Mouse (Mus musculus) hindbrain, embryonic 13.5 days (tissue): Measurements from ENCODE around the gene Ntmt1. TPM values are rescaled to one million over a fixed set of nuclear protein-coding genes. Genes with fewer than 3 reads are reported as not detected.

Experiments used
- ATAC-seq: fragments of 200-750 bp; cut with Nextera tagmentation; 2 replicates; pipeline ENCODE4 v1.8.0; 2017; ENCODE audit warnings: moderate TSS enrichment; ENCODE audit not compliant: low FRiP score
- H3K27ac ChIP-seq: fragments of 300-500 bp; sonication (generic); 2 replicates; pipeline ENCODE4 v1.5.1; 2015; ENCODE audit warnings: inconsistent platforms, mild to moderate bottlenecking, moderate library complexity
- H3K27me3 ChIP-seq: fragments of 300-500 bp; sonication (generic); 2 replicates; pipeline ENCODE4 v1.6.1; 2015; ENCODE audit warnings: mild to moderate bottlenecking, inconsistent platforms
- H3K36me3 ChIP-seq: fragments of 300-500 bp; sonication (generic); 2 replicates; pipeline ENCODE4 v1.6.1; 2015; ENCODE audit warnings: mild to moderate bottlenecking, inconsistent platforms
- H3K4me1 ChIP-seq: fragments of 300-500 bp; sonication (generic); replicated peaks from 2 replicates; pipeline ENCODE4 v1.6.1; 2015; ENCODE audit warnings: inconsistent platforms
- H3K4me2 ChIP-seq: fragments of 300-500 bp; sonication (generic); 2 replicates; pipeline ENCODE4 v1.6.1; 2015; ENCODE audit warnings: inconsistent platforms, mild to moderate bottlenecking, moderate library complexity
- H3K4me3 ChIP-seq: fragments of 300-500 bp; sonication (generic); 2 replicates; pipeline ENCODE4 v1.5.1; 2015; ENCODE audit warnings: mild to moderate bottlenecking, inconsistent platforms
- H3K9ac ChIP-seq: fragments of 300-500 bp; sonication (generic); 2 replicates; pipeline ENCODE4 v1.6.1; 2015; ENCODE audit warnings: mild to moderate bottlenecking, inconsistent platforms
- H3K9me3 ChIP-seq: fragments of 300-500 bp; sonication (generic); 2 replicates; pipeline ENCODE4 v1.6.1; 2016; ENCODE audit warnings: inconsistent platforms
- WGBS: fragments of 180-500 bp; shearing (Covaris S2); methylation state at CpG from one replicate; pipeline ENCODE4 v1.1.7; 2015; 5-methylcytosine and 5-hydroxymethylcytosine counted together
- polyA plus RNA-seq: library from polyadenylated mRNA; unstranded; fragments of >200 nt; fragmentation: Nextera tagmentation; extraction: Ambion mirVana; gene quantifications from 2 replicates; pipeline ENCODE4 v1.2.1, GENCODE M21; 2015

Ntmt1 gene
- polyA plus RNA-seq = 108 and 115 TPM in 2 replicates

DNA sequence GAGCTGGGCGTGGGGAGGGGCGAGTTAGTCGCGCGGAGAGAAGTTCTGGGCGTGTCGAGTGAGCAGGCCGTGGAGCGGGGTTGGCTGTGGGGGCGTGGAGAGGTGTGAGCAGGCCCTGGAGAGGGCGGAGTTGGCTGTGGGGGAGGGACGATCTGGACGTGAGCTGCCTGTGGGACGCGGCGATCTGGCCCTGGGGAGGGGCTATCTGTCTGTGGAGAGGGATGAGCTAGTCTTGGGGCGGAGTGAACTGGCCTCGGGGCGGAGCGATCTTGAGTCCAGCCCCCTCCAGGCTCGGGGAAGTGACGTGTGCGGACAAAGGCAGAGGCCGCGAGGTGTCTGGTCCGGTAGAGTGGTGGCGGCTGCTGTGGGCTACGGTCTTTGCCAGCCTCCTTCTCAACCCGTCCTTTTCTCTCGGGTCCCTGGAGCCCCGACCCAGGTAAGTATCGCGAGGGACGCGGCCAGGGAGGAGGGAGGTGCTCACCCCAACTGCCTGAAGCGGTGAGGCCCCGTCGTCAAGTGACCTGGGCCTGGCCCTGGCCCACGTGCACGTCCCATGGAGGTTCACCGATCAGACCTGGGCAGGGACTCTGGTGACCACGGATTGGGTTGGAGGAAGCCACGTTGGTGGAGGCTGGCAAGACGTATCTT is at the start of gene Ntmt1:
Gene Ntmt1, plus strand, starts transcription at position 179 of the 648 bp plus-strand sequence.
- H3K9me3 ChIP-seq = no peaks in the 10 kb centered on the region
- peaks cover 17% of the 10 kb centered on the region for H3K27me3 ChIP-seq
- peaks cover 13% of the 10 kb centered on the region for H3K36me3 ChIP-seq
- WGBS = 0% methylated on average over 37 of the region's 44 CpGs
- ATAC-seq = peak; percentile 97
- H3K4me1 ChIP-seq = peaks cover 43% of the 10 kb centered on the region
- peak within 1 kb of the TSS; percentile 84 for H3K4me3 ChIP-seq
- peak within 1 kb of the TSS; percentile 89 for H3K27ac ChIP-seq
- H3K9ac ChIP-seq = peak within 1 kb of the TSS; percentile 92
- H3K4me2 ChIP-seq = peak within 1 kb of the TSS; percentile 98

DNA sequence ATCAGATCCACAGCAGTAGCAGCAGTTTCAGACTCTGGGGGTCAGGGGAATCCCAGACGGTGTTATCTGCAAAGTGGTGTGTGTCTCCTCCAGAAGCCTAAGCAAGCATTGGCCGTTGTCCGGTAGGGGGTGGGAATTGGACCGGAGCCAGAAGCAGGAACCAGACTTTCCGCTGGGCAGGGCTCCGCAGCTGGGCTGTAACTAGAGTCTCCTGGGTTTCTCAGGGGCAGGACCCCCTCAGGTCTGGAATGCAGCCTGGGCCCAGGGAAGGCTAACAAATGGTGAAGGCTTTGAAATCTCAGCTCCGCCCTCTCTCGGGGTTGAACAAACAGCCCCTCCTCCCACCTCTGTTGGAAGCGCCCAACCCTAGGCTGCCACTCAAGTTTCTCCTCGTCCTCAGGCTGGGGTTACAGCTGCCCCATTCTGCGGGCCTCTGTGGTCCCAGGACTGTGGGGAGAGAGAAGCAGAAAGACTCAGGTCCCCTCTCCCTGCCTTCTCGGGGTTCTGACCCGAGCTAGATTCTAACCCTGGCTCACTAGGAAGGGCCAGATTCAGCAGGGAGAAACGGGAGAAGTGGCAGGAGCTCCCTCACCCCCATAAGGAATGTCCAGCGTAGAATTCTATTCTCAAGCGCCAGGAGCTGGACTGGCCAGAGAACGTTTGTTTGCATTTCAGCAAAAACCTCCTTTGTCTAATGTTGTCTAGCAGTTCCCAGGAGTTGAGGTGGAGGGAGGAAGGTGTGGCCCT is 49.1 kb upstream of the Ntmt1 start:
- Histone ChIP-seq H3K4me3 (no peak overlapping the region), H3K4me1 (peaks cover 30% of the 10 kb centered on the region), H3K9ac (0 out of 2 replicates have a peak overlapping the region, but pooled peaks have one; percentile 15), H3K4me2 (peak overlapping the region; percentile 25), H3K27ac (peak overlapping the region; percentile 80), H3K27me3 (no peaks in the 10 kb centered on the region), H3K36me3 (no peaks in the 10 kb centered on the region), H3K9me3 (no peaks in the 10 kb centered on the region; the same call in 1 of the 2 replicates)
- 2% methylated on average over 17 of the region's 17 CpGs for WGBS
- peak; percentile 81 for ATAC-seq

DNA sequence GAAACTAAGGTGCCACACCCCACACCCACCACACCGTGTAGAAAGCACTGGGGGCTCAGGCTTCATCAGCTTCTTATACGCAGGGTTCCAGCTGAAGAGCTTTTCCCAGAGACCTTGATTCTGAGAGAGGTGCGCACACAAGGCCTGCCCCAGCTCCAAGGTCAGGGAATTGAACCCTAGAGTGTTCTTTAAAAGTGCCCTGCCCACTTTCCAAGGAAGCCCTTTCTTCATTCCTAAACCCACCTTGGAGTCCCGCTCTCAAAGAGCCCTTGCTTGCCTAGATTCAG is 48.6 kb upstream of the Ntmt1 start:
- H3K4me2 ChIP-seq = no peak overlapping the region
- no peaks in the 10 kb centered on the region for H3K36me3 ChIP-seq
- no peaks in the 10 kb centered on the region for H3K27me3 ChIP-seq
- peaks cover 29% of the 10 kb centered on the region for H3K4me1 ChIP-seq
- no peaks in the 10 kb centered on the region; the same call in 1 of the 2 replicates for H3K9me3 ChIP-seq
- H3K9ac ChIP-seq = 0 out of 2 replicates have a peak overlapping the region, but pooled peaks have one; percentile 15
- ATAC-seq = no peak
- peak overlapping the region; percentile 80 for H3K27ac ChIP-seq
- no peak overlapping the region for H3K4me3 ChIP-seq
- WGBS = 36% methylated on average over 4 of the region's 4 CpGs

- peak overlapping the region; percentile 80 for H3K27ac ChIP-seq
Observed at GRCm38 (mm10) chr2:30759442-30759841, 48.2 kb upstream of the Ntmt1 start.

GRCm38 (mm10) chr2:30759858-30760547 is 47.6 kb upstream of the Ntmt1 start:
- H3K4me3 ChIP-seq = no peak overlapping the region
- H3K4me2 ChIP-seq = no peak overlapping the region
- 20% methylated on average over 10 of the region's 10 CpGs for WGBS
- H3K36me3 ChIP-seq = no peaks in the 10 kb centered on the region
- no peaks in the 10 kb centered on the region for H3K27me3 ChIP-seq
- H3K4me1 ChIP-seq = peaks cover 29% of the 10 kb centered on the region
- ATAC-seq = no peak
- H3K27ac ChIP-seq = peak overlapping the region; percentile 80; the same call in 1 of the 2 replicates
- H3K9me3 ChIP-seq = no peaks in the 10 kb centered on the region; the same call in 1 of the 2 replicates
- H3K9ac ChIP-seq = no peak overlapping the region

More at GRCm38 (mm10) chr2:30759442-30759841, 48.2 kb upstream of the Ntmt1 start:
- Histone ChIP-seq H3K4me1 (peaks cover 29% of the 10 kb centered on the region), H3K4me2 (no peak overlapping the region), H3K4me3 (no peak overlapping the region), H3K9ac (no peak overlapping the region), H3K9me3 (no peaks in the 10 kb centered on the region; the same call in 1 of the 2 replicates), H3K36me3 (no peaks in the 10 kb centered on the region), H3K27me3 (no peaks in the 10 kb centered on the region)
- ATAC-seq = no peak
- WGBS = 71% methylated on average over 4 of the region's 4 CpGs

- no peak for ATAC-seq
Observed at GRCm38 (mm10) chr2:30760706-30761105, 46.9 kb upstream of the Ntmt1 start.

DNA sequence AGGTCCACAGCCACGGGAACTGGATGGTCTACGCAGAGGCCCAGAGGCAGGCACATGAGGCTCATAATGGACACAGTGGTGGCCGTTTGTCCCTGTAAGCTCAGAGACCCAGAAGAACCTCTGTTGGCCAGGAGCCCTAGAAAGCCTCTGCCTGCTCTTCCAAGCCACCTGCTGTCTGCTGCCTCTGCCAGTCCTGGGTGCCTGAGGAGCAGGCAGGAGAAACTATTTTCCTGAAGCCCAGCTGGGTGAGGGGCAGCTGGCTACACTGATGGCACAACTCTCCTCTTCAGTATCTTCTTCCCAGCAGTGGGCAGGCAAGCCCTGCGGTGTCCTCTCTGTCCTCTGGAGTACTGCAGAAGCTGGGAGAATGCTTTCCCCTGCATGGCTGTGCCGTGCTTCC is 41.2 kb upstream of the Ntmt1 start:
- H3K4me1 ChIP-seq = peaks cover 26% of the 10 kb centered on the region
- H3K36me3 ChIP-seq = no peaks in the 10 kb centered on the region
- 83% methylated on average over 5 of the region's 5 CpGs for WGBS
- H3K9ac ChIP-seq = 0 out of 2 replicates have a peak overlapping the region, but pooled peaks have one; percentile 29
- no peak overlapping the region for H3K4me2 ChIP-seq
- no peak overlapping the region for H3K4me3 ChIP-seq
- H3K27ac ChIP-seq = no peak overlapping the region
- no peaks in the 10 kb centered on the region; the same call in 1 of the 2 replicates for H3K9me3 ChIP-seq
- no peak for ATAC-seq
- H3K27me3 ChIP-seq = no peaks in the 10 kb centered on the region

More at GRCm38 (mm10) chr2:30760706-30761105, 46.9 kb upstream of the Ntmt1 start:
- 17% methylated on average over 6 of the region's 6 CpGs for WGBS
- Histone ChIP-seq H3K4me1 (peaks cover 29% of the 10 kb centered on the region), H3K9ac (no peak overlapping the region), H3K4me3 (no peak overlapping the region), H3K9me3 (no peaks in the 10 kb centered on the region; the same call in 1 of the 2 replicates), H3K27ac (no peak overlapping the region; the same call in 1 of the 2 replicates), H3K4me2 (no peak overlapping the region), H3K27me3 (no peaks in the 10 kb centered on the region), H3K36me3 (no peaks in the 10 kb centered on the region)

- peak overlapping the region; percentile 49 for H3K27ac ChIP-seq
Observed at GRCm38 (mm10) chr2:30767626-30768240, 39.9 kb upstream of the Ntmt1 start.

DNA sequence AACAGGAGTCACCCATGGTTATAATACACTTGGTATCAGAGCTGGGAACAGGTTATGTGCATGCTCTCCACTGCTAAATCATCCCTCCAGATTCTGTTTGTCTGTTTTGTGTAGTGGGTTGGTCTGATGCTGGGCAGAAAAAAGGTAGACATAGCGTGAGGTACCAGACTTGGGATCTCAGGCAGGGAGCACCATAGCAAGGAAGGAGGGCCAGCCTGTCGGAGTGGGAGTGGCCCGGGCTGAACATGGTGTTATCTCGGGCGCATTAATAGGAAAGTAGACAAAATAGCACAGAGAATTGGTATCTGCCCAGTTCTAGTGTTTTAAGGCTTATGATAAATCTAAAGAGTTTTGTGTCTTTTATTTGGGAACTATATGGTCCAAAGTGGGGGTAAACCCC is 39.1 kb upstream of the Ntmt1 start:
- Histone ChIP-seq H3K4me1 (peaks cover 45% of the 10 kb centered on the region), H3K27ac (no peak overlapping the region), H3K36me3 (no peaks in the 10 kb centered on the region), H3K9ac (no peak overlapping the region), H3K4me3 (no peak overlapping the region), H3K9me3 (no peaks in the 10 kb centered on the region), H3K4me2 (no peak overlapping the region), H3K27me3 (no peaks in the 10 kb centered on the region)
- 89% methylated on average over 5 of the region's 5 CpGs for WGBS
- no peak for ATAC-seq

More at GRCm38 (mm10) chr2:30767626-30768240, 39.9 kb upstream of the Ntmt1 start:
- Histone ChIP-seq H3K4me1 (peaks cover 39% of the 10 kb centered on the region), H3K4me3 (no peak overlapping the region), H3K9me3 (no peaks in the 10 kb centered on the region; the same call in 1 of the 2 replicates), H3K36me3 (no peaks in the 10 kb centered on the region), H3K9ac (no peak overlapping the region), H3K4me2 (no peak overlapping the region), H3K27me3 (no peaks in the 10 kb centered on the region)
- ATAC-seq = no peak
- WGBS = 71% methylated on average over 7 of the region's 7 CpGs

DNA sequence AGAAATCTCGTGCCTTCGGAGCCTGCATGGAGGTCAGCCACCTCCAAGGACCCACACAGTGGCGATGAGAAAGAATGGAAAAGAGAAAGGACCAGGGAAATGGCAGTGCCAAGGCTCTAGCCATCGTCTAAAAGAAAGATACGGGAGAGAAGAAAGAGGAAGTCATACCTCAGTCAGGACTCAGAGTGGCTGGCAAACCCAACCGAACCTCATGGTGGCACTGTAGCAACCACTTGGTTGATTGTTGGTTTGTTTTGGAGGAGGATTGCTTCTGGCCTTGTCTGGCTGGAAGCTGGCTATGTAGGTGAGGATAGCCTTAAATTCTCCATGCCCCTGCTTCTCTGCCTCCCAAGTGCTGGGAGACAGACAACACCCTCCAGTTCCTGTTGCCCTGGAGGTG is 38.4 kb upstream of the Ntmt1 start:
- no peak overlapping the region for H3K9ac ChIP-seq
- H3K36me3 ChIP-seq = no peaks in the 10 kb centered on the region
- no peaks in the 10 kb centered on the region for H3K9me3 ChIP-seq
- H3K4me1 ChIP-seq = peaks cover 48% of the 10 kb centered on the region
- no peak for ATAC-seq
- H3K27ac ChIP-seq = no peak overlapping the region
- no peaks in the 10 kb centered on the region for H3K27me3 ChIP-seq
- H3K4me2 ChIP-seq = no peak overlapping the region
- H3K4me3 ChIP-seq = no peak overlapping the region
- WGBS = 59% methylated on average over 6 of the region's 6 CpGs

- Histone ChIP-seq H3K9ac (peak overlapping the region; percentile 75), H3K4me2 (peak overlapping the region; percentile 80), H3K9me3 (no peaks in the 10 kb centered on the region), H3K4me3 (peak overlapping the region; percentile 43), H3K27ac (peak overlapping the region; percentile 91), H3K36me3 (no peaks in the 10 kb centered on the region), H3K4me1 (peaks cover 48% of the 10 kb centered on the region), H3K27me3 (no peaks in the 10 kb centered on the region)
- ATAC-seq = peak; percentile 55; the same call in 1 of the 2 replicates
- 1% methylated on average over 50 of the region's 51 CpGs for WGBS
Observed at GRCm38 (mm10) chr2:30771368-30771805, 36.2 kb upstream of the Ntmt1 start.
